Mouse (Mus musculus) intestine, embryonic 16.5 days (tissue): ENCODE results near the gene Ubap2l. TPM values are rescaled to one million over a fixed set of nuclear protein-coding genes. Genes with fewer than 3 reads are reported as not detected.
A peak's percentile ranks its signal among the peaks of the same experiment; 100 is the strongest.

ENCODE experiments used
- ATAC-seq: fragments of 200-750 bp; cut with Nextera tagmentation; 2 replicates; pipeline ENCODE4 v1.8.0; 2017; ENCODE audit warnings: moderate TSS enrichment, moderate library complexity
- H3K27ac ChIP-seq: fragments of 300-500 bp; sonication (generic); 2 replicates; pipeline ENCODE4 v1.5.1; 2014; ENCODE audit warnings: mild to moderate bottlenecking, low read length
- H3K27me3 ChIP-seq: fragments of 300-500 bp; sonication (generic); replicated peaks from 2 replicates; pipeline ENCODE4 v1.6.1; 2014; ENCODE audit warnings: low read length, control low read depth, mixed read lengths; ENCODE audit not compliant: control insufficient read depth, insufficient read depth
- H3K36me3 ChIP-seq: fragments of 300-500 bp; sonication (generic); 2 replicates; pipeline ENCODE4 v1.6.1; 2014; ENCODE audit warnings: low read length, control low read depth; ENCODE audit not compliant: control insufficient read depth, insufficient read depth
- H3K4me1 ChIP-seq: fragments of 300-500 bp; sonication (generic); 2 replicates; pipeline ENCODE4 v1.6.1; 2014; ENCODE audit warnings: low read length, control low read depth, mixed read lengths; ENCODE audit not compliant: control insufficient read depth, insufficient read depth
- H3K4me2 ChIP-seq: fragments of 300-500 bp; sonication (generic); 2 replicates; pipeline ENCODE4 v1.6.1; 2014; ENCODE audit warnings: low read depth, low read length, control low read depth
- H3K4me3 ChIP-seq: fragments of 300-500 bp; sonication (generic); 2 replicates; pipeline ENCODE4 v1.5.1; 2014; ENCODE audit warnings: mild to moderate bottlenecking, low read length
- H3K9ac ChIP-seq: fragments of 300-500 bp; sonication (generic); 2 replicates; pipeline ENCODE4 v1.6.1; 2014; ENCODE audit warnings: low read depth, low read length
- H3K9me3 ChIP-seq: fragments of 300-500 bp; sonication (generic); 2 replicates; pipeline ENCODE4 v1.6.1; 2016; ENCODE audit warnings: low read length, control low read depth; ENCODE audit not compliant: control insufficient read depth
- WGBS: fragments of 180-500 bp; shearing (Covaris S2); extraction: QIAGEN DNeasy Blood & Tissue Kit; methylation state at CpG from one replicate; pipeline ENCODE4 v1.1.7; 2014; 5-methylcytosine and 5-hydroxymethylcytosine counted together
- polyA plus RNA-seq: library from polyadenylated mRNA; unstranded; fragments of >200 nt; fragmentation: Nextera tagmentation; extraction: Ambion mirVana; gene quantifications from 2 replicates; pipeline ENCODE4 v1.2.1, GENCODE M21; 2015

Gene Ubap2l
- polyA plus RNA-seq, 1 experiment from 2014 or later: 146 TPM

- 96% methylated on average over 8 of the region's 8 CpGs for WGBS
- ATAC-seq: no peak
Observed at GRCm38 (mm10) chr3:89965557-89965956, 86.9 kb downstream of the Ubap2l start.

GRCm38 (mm10) chr3:89963926-89964739, 88.3 kb downstream of the Ubap2l start:
- Histone ChIP-seq H3K4me1 (peaks cover 25% of the 10 kb centered on the region), H3K4me3 (peak overlapping the region; percentile 79), H3K27ac (peak overlapping the region; percentile 95), H3K9ac (peak overlapping the region; percentile 89), H3K36me3 (no peaks in the 10 kb centered on the region), H3K4me2 (peak overlapping the region; percentile 99), H3K9me3 (no peaks in the 10 kb centered on the region), H3K27me3 (no peaks in the 10 kb centered on the region)
- WGBS: 22% methylated on average over 22 of the region's 22 CpGs
- ATAC-seq: no peak

More at GRCm38 (mm10) chr3:89965557-89965956, 86.9 kb downstream of the Ubap2l start:
- H3K9me3 ChIP-seq: no peaks in the 10 kb centered on the region
- peaks cover 20% of the 10 kb centered on the region for H3K4me1 ChIP-seq
- no peaks in the 10 kb centered on the region for H3K27me3 ChIP-seq
- no peak overlapping the region for H3K27ac ChIP-seq
- no peak overlapping the region for H3K4me3 ChIP-seq
- H3K4me2 ChIP-seq: no peak overlapping the region
- no peaks in the 10 kb centered on the region for H3K36me3 ChIP-seq
- H3K9ac ChIP-seq: no peak overlapping the region

- under 1% methylated on average over 22 of the region's 35 CpGs for WGBS
- Histone ChIP-seq H3K9me3 (no peaks in the 10 kb centered on the region), H3K4me1 (peaks cover 25% of the 10 kb centered on the region), H3K27ac (peak within 1 kb of the TSS; percentile 95), H3K4me2 (peak within 1 kb of the TSS; percentile 99), H3K4me3 (peak within 1 kb of the TSS; percentile 79), H3K27me3 (no peaks in the 10 kb centered on the region), H3K36me3 (no peaks in the 10 kb centered on the region), H3K9ac (peak within 1 kb of the TSS; percentile 89)
- peak; percentile 53 for ATAC-seq
Observed at GRCm38 (mm10) chr3:89963221-89963763, 89.1 kb downstream of the Ubap2l start, which contains the start of gene Atp8b2. Atp8b2 (minus strand) TSS chr3:89963508.

- ATAC-seq: no peak; the same call in 1 of the 2 replicates
- Histone ChIP-seq H3K9ac (peak overlapping the region; percentile 89), H3K9me3 (no peaks in the 10 kb centered on the region), H3K27ac (peak overlapping the region; percentile 95), H3K4me1 (peaks cover 25% of the 10 kb centered on the region), H3K4me3 (peak overlapping the region; percentile 79), H3K36me3 (no peaks in the 10 kb centered on the region), H3K27me3 (no peaks in the 10 kb centered on the region), H3K4me2 (peak overlapping the region; percentile 99)
- under 1% methylated on average over 30 of the region's 30 CpGs for WGBS
Observed at GRCm38 (mm10) chr3:89962751-89963220, 89.6 kb downstream of the Ubap2l start.

- Histone ChIP-seq H3K27ac (peak overlapping the region; percentile 95), H3K36me3 (no peaks in the 10 kb centered on the region), H3K4me2 (peak overlapping the region; percentile 99), H3K9me3 (no peaks in the 10 kb centered on the region), H3K4me3 (peak overlapping the region; percentile 79), H3K27me3 (no peaks in the 10 kb centered on the region), H3K9ac (peak overlapping the region; percentile 89), H3K4me1 (peaks cover 25% of the 10 kb centered on the region)
- 11% methylated on average over 14 of the region's 14 CpGs for WGBS
- no peak for ATAC-seq
Observed at GRCm38 (mm10) chr3:89962059-89962750, 90.2 kb downstream of the Ubap2l start.

GRCm38 (mm10) chr3:89961436-89961835, 91.0 kb downstream of the Ubap2l start:
- Histone ChIP-seq H3K9ac (peak overlapping the region; percentile 89; the same call in 1 of the 2 replicates), H3K27me3 (no peaks in the 10 kb centered on the region), H3K4me2 (peak overlapping the region; percentile 99), H3K4me3 (peak overlapping the region; percentile 79), H3K27ac (peak overlapping the region; percentile 95; the same call in 1 of the 2 replicates), H3K9me3 (no peaks in the 10 kb centered on the region), H3K36me3 (no peaks in the 10 kb centered on the region), H3K4me1 (peaks cover 25% of the 10 kb centered on the region)
- WGBS: 54% methylated on average over 4 of the region's 4 CpGs
- no peak for ATAC-seq

GRCm38 (mm10) chr3:89960469-89960868, 92.0 kb downstream of the Ubap2l start:
- peak overlapping the region; percentile 99 for H3K4me2 ChIP-seq
- H3K27me3 ChIP-seq: no peaks in the 10 kb centered on the region
- peak overlapping the region; percentile 77 for H3K9ac ChIP-seq
- H3K27ac ChIP-seq: no peak overlapping the region
- H3K4me3 ChIP-seq: peak overlapping the region; percentile 68
- ATAC-seq: peak; percentile 90
- H3K9me3 ChIP-seq: no peaks in the 10 kb centered on the region
- H3K4me1 ChIP-seq: peaks cover 25% of the 10 kb centered on the region
- WGBS: under 1% methylated on average over 30 of the region's 30 CpGs
- no peaks in the 10 kb centered on the region for H3K36me3 ChIP-seq

GRCm38 (mm10) chr3:89959435-89959834, 93.0 kb downstream of the Ubap2l start:
- Histone ChIP-seq H3K4me2 (no peak overlapping the region), H3K9me3 (no peaks in the 10 kb centered on the region)
- WGBS: 86% methylated on average over 4 of the region's 4 CpGs

GRCm38 (mm10) chr3:89957880-89958279, 94.5 kb downstream of the Ubap2l start:
- Histone ChIP-seq H3K4me3 (no peak overlapping the region), H3K4me2 (no peak overlapping the region), H3K4me1 (peaks cover 21% of the 10 kb centered on the region), H3K9ac (no peak overlapping the region), H3K27ac (no peak overlapping the region), H3K27me3 (no peaks in the 10 kb centered on the region), H3K36me3 (0 out of 2 replicates have a peak, but pooled peaks cover 2% of the 10 kb centered on the region), H3K9me3 (no peaks in the 10 kb centered on the region)
- ATAC-seq: no peak
- WGBS: 93% methylated on average over 9 of the region's 9 CpGs

More at GRCm38 (mm10) chr3:89959435-89959834, 93.0 kb downstream of the Ubap2l start:
- Histone ChIP-seq H3K4me3 (no peak overlapping the region), H3K27me3 (no peaks in the 10 kb centered on the region), H3K4me1 (peaks cover 22% of the 10 kb centered on the region), H3K9ac (no peak overlapping the region), H3K36me3 (no peaks in the 10 kb centered on the region), H3K27ac (no peak overlapping the region)
- no peak for ATAC-seq
